Mouse (Mus musculus) midbrain, postnatal 0 days (tissue): Measurements from ENCODE around the gene Prelid3b. TPM values are rescaled to one million over a fixed set of nuclear protein-coding genes. Genes with fewer than 3 reads are reported as not detected.

Experiments used
- ATAC-seq: fragments of 200-750 bp; cut with Nextera tagmentation; 2 replicates; pipeline ENCODE4 v1.8.0; 2017; ENCODE audit warnings: moderate number of reproducible peaks, mild to moderate bottlenecking, moderate TSS enrichment, moderate library complexity; ENCODE audit not compliant: low FRiP score
- DNase-seq: peaks from one replicate; pipeline ENCODE4 v3.0.0-alpha.2; 2015; ENCODE audit warnings: low spot score
- H3K27ac ChIP-seq: fragments of 300-500 bp; sonication (generic); 2 replicates; pipeline ENCODE4 v1.5.1; 2014; ENCODE audit warnings: low read depth, mild to moderate bottlenecking, low read length, mixed read lengths
- H3K27me3 ChIP-seq: fragments of 300-500 bp; sonication (generic); 2 replicates; pipeline ENCODE4 v1.6.1; 2014; ENCODE audit warnings: low read length, control low read depth, mixed read lengths; ENCODE audit not compliant: insufficient read depth
- H3K36me3 ChIP-seq: fragments of 300-500 bp; sonication (generic); 2 replicates; pipeline ENCODE4 v1.6.1; 2014; ENCODE audit warnings: low read length, control low read depth, mixed read lengths; ENCODE audit not compliant: insufficient read depth
- H3K4me1 ChIP-seq: fragments of 300-500 bp; sonication (generic); 2 replicates; pipeline ENCODE4 v1.6.1; 2014; ENCODE audit warnings: mild to moderate bottlenecking, control low read depth, antibody characterized with exemption, low read length, mixed read lengths; ENCODE audit not compliant: insufficient read depth
- H3K4me2 ChIP-seq: fragments of 300-500 bp; sonication (generic); 2 replicates; pipeline ENCODE4 v1.6.1; 2014; ENCODE audit warnings: low read depth, mild to moderate bottlenecking, low read length, mixed read lengths; ENCODE audit not compliant: poor library complexity, severe bottlenecking
- H3K4me3 ChIP-seq: fragments of 300-500 bp; sonication (generic); 2 replicates; pipeline ENCODE4 v1.5.1; 2014; ENCODE audit warnings: low read depth, mild to moderate bottlenecking, low read length, moderate library complexity
- H3K9ac ChIP-seq: fragments of 300-500 bp; sonication (generic); replicated peaks from 2 replicates; pipeline ENCODE4 v1.6.1; 2014; ENCODE audit warnings: mild to moderate bottlenecking, low read length, moderate library complexity, mixed read lengths; ENCODE audit not compliant: poor library complexity, severe bottlenecking
- H3K9me3 ChIP-seq: fragments of 300-500 bp; sonication (generic); 2 replicates; pipeline ENCODE4 v1.6.1; 2016; ENCODE audit warnings: low read length, control low read depth
- CTCF ChIP-seq: IDR thresholded peaks from 2 replicates; pipeline ENCODE4 v1.5.1; 2016; ENCODE audit warnings: antibody characterized with exemption, mild to moderate bottlenecking
- WGBS: fragments of 180-500 bp; shearing (Covaris S2); extraction: QIAGEN DNeasy Blood & Tissue Kit; methylation state at CpG from one replicate; pipeline ENCODE4 v1.1.7; 2014; 5-methylcytosine and 5-hydroxymethylcytosine counted together
- polyA plus RNA-seq: library from polyadenylated mRNA; unstranded; fragments of >200 nt; fragmentation: Nextera tagmentation; extraction: Ambion mirVana; gene quantifications from 2 replicates; pipeline ENCODE4 v1.2.1, GENCODE M21; 2015
- total RNA-seq: library from RNA; depleted of rRNA; stranded (reverse); fragments of >200 nt; gene quantifications from 2 replicates; pipeline ENCODE4 v1.2.3, GENCODE M21; 2014

Gene Prelid3b
- total and polyA plus RNA-seq, 2 experiments from 2014 or later: 63.4 to 93.5 TPM

DNA sequence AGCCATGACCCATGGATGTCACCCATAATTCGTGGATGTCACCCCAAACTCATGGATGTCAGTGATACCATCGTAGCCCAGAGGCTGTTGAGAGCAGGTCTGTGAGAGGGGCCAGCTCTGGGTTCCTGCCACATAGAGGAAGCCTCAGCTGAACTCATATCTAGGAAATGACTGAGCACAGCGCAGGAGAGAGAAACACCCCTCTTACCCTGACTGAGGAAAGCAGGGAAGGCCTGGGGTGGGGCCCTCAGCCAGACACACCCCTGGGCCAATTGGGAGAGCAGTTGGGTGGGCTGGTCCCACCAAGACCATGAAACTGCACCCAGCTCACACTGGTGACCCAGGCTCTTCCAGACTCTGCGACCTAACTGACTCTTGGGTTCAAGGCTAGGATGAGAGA lies 22.5 kb downstream of the Prelid3b start, which contains the start of gene Tubb1:
TSS of gene Tubb1 (plus strand) at position 343 of the 400 bp plus-strand sequence.
- Histone ChIP-seq H3K4me3 (no peak within 1 kb of the TSS), H3K27ac (no peak within 1 kb of the TSS), H3K4me1 (no peaks in the 10 kb centered on the region), H3K4me2 (no peak within 1 kb of the TSS), H3K9ac (no peak within 1 kb of the TSS), H3K27me3 (no peaks in the 10 kb centered on the region), H3K36me3 (no peaks in the 10 kb centered on the region), H3K9me3 (no peaks in the 10 kb centered on the region)
- DNase-seq (no peak), ATAC-seq (no peak)
- 78% methylated on average over 4 of the region's 4 CpGs for WGBS
- TF ChIP-seq CTCF: no peak

DNA sequence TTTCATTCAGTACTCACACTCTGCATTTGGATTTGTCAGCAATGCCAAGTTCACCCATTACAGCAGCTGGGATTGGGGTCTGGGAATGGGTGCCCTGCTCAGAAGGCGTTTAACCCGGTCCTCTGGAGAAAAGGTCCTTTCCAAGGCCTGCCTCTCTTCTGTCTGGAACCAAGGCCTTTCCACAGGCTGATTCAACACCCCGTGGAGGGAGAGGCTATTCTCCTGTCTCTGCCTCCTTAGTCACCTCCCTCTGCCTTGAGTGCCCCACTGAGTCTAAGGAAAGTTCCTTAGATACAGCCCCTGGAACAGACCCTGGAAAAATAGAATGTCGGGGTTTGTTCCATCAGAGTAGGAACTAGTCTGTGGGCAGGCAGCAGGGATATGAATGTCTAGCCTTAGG lies 24.5 kb downstream of the Prelid3b start:
- DNase-seq: no peak
- H3K9me3 ChIP-seq: no peaks in the 10 kb centered on the region
- H3K4me2 ChIP-seq: no peak overlapping the region
- no peak for TF ChIP-seq CTCF
- no peak overlapping the region for H3K27ac ChIP-seq
- no peaks in the 10 kb centered on the region for H3K4me1 ChIP-seq
- no peak overlapping the region for H3K4me3 ChIP-seq
- H3K9ac ChIP-seq: no peak overlapping the region
- no peaks in the 10 kb centered on the region for H3K27me3 ChIP-seq
- no peaks in the 10 kb centered on the region for H3K36me3 ChIP-seq
- no peak for ATAC-seq
- WGBS: 83% methylated on average over 4 of the region's 4 CpGs

DNA sequence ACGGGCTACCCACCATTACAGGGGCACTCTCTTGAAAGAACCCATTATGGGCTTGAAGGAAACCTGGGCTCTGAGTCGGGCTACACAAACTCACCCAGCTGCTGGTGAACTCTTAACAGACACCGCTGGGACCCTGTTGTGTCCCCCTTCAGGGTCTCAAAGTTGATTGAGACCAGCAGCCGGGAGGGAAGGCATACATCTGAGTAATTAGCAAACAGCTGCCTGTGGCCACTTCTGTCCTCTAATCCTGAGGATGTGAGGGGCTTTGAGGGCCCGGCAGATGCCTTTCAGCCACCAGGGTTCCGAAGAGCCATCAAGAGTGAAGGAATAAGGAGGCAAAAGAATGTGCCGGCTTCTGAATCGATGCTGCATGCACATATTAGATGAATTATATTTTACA lies 26.0 kb downstream of the Prelid3b start:
- no peaks in the 10 kb centered on the region for H3K27me3 ChIP-seq
- DNase-seq (no peak), ATAC-seq (no peak)
- H3K36me3 ChIP-seq: no peaks in the 10 kb centered on the region
- TF ChIP-seq CTCF: no peak
- no peak overlapping the region for H3K4me2 ChIP-seq
- H3K9ac ChIP-seq: no peak overlapping the region
- H3K27ac ChIP-seq: no peak overlapping the region
- 54% methylated on average over 8 of the region's 8 CpGs for WGBS
- H3K9me3 ChIP-seq: no peaks in the 10 kb centered on the region
- no peak overlapping the region for H3K4me3 ChIP-seq
- no peaks in the 10 kb centered on the region for H3K4me1 ChIP-seq

DNA sequence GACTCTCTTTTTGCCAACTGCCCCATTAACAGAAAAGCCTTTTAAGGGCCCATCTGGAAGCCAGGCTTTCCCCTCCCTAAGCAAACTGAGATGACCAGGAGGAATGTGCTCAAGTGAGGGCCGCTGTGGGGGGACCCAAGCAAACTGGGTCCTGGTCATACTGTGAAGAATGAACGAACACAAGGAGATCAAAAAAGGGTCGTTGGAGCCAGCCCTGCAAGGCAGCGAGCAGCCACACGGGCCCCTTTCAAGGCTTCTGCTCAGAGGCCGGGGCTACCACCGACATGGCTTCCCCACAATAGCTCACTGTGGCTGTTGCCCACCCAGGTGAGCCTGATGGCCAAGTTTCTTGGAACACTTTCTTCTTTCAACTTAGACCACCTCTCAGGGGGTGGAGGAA lies 26.4 kb downstream of the Prelid3b start:
- Histone ChIP-seq H3K4me2 (no peak overlapping the region), H3K4me1 (no peaks in the 10 kb centered on the region), H3K9ac (no peak overlapping the region), H3K4me3 (no peak overlapping the region), H3K27me3 (no peaks in the 10 kb centered on the region), H3K36me3 (no peaks in the 10 kb centered on the region), H3K9me3 (no peaks in the 10 kb centered on the region), H3K27ac (no peak overlapping the region)
- ATAC-seq (no peak), DNase-seq (no peak)
- TF ChIP-seq CTCF: no peak
- WGBS: 52% methylated on average over 7 of the region's 7 CpGs

DNA sequence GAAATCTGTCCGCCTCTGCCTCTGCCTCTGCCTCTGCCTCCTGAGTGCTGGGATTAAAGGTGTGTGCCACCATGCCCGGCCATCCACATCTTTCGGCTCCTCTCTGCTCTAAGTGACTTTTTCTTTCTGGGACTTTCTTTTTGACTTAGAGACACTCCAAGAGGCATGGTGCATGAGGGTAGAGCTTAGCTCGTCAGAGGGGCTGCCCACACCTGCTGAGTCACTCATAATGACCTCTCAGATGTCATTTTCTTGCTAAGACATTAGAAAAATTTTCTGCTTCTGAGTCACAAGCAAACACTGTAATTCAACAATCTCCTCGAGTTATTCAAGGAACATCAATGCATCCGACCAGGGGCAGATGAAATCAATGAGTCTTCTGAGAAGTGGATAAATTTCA lies 27.9 kb downstream of the Prelid3b start:
- no peak overlapping the region for H3K9ac ChIP-seq
- no peaks in the 10 kb centered on the region for H3K9me3 ChIP-seq
- H3K4me3 ChIP-seq: no peak overlapping the region
- TF ChIP-seq CTCF: no peak
- no peak overlapping the region for H3K27ac ChIP-seq
- no peak overlapping the region for H3K4me2 ChIP-seq
- no peak for ATAC-seq
- DNase-seq: no peak
- no peaks in the 10 kb centered on the region for H3K36me3 ChIP-seq
- 81% methylated on average over 6 of the region's 6 CpGs for WGBS
- H3K4me1 ChIP-seq: no peaks in the 10 kb centered on the region
- no peaks in the 10 kb centered on the region for H3K27me3 ChIP-seq

DNA sequence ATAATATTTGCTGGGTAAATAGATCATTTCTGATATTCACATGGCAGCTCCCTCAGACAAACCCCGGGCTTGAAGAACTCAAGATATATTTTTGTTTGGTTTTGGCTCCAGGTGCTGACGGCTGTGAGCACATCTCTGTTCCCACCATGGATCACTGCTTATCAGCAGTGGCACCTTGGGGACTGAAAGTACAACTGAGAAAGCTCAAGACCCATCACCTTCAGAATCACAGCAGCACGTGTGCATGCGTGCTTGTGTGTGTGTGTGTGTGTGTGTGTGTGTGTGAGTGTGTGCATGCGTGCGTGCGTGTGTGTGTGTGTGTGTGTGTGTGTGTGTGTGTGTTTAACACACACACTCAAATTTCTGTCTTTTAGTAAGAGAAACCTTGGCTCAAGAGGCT lies 28.5 kb downstream of the Prelid3b start:
- Histone ChIP-seq H3K9ac (no peak overlapping the region), H3K9me3 (no peaks in the 10 kb centered on the region), H3K27ac (no peak overlapping the region), H3K4me1 (no peaks in the 10 kb centered on the region), H3K4me2 (no peak overlapping the region), H3K27me3 (no peaks in the 10 kb centered on the region), H3K4me3 (no peak overlapping the region), H3K36me3 (no peaks in the 10 kb centered on the region)
- 89% methylated on average over 7 of the region's 7 CpGs for WGBS
- ATAC-seq (no peak), DNase-seq (no peak)
- TF ChIP-seq CTCF: no peak

DNA sequence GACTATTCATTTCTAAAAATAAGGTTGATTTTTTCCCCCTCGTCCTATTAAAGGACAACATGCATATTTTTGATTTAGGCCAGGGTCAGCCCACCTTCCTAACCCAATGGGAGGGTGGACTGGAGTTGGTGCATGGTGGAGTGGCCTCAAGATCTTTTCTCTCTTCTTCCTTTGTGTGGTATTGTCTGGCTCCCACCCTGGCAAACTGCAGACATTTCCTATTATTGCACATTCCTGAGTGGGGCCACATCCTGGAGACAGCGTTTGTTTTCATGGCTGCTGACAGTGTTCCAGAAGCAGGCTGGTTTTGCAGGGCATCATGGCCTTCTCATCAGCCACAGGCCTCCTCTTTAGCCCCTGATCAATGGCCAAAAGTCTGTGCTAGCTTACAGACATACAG lies 29.8 kb downstream of the Prelid3b start:
- DNase-seq (no peak), ATAC-seq (no peak)
- WGBS: 58% methylated on average over 2 of the region's 2 CpGs
- Histone ChIP-seq H3K9ac (no peak overlapping the region), H3K36me3 (no peaks in the 10 kb centered on the region), H3K4me3 (no peak overlapping the region), H3K4me2 (no peak overlapping the region), H3K9me3 (no peaks in the 10 kb centered on the region), H3K27me3 (no peaks in the 10 kb centered on the region), H3K4me1 (peaks cover 9% of the 10 kb centered on the region; the same call in 1 of the 2 replicates), H3K27ac (no peak overlapping the region)
- no peak for TF ChIP-seq CTCF
